Mouse (Mus musculus): ENCODE results near the gene Ythdc1. TPM values are rescaled to one million over a fixed set of nuclear protein-coding genes. Genes with fewer than 3 reads are reported as not detected.
"Not testable (repeated sequence)": the region's sequence is repeated elsewhere in the genome, so short reads cannot be mapped to it uniquely, and the experiment has no call there.

Ythdc1 gene
- total and polyA plus RNA-seq, 3 experiments: 40.0 to 116 (median 64.9) TPM

GRCm38 (mm10) chr5:86792807-86793206 lies 11.2 kb upstream of the Ythdc1 start:
- H3K4me1 ChIP-seq (ENCODE audit: control insufficient read depth in 1 of 2, insufficient read depth in 2 of 2): peaks cover 0 to 3% of the 10 kb centered on the region in 2 experiments; a peak in 1 of 4 replicates
- H3K4me3 ChIP-seq (replicated peaks in 1 of 3; ENCODE audit: low read depth in 2 of 3, low read length in 2 of 3, poor library complexity in 1 of 3): no peak overlapping the region
- no peaks in the 10 kb centered on the region for H3K79me2 ChIP-seq (replicated peaks; ENCODE audit: control insufficient read depth, extremely low read depth, insufficient read depth, poor library complexity, severe bottlenecking)
- H3K27ac ChIP-seq (ENCODE audit: insufficient read depth, low read depth): no peak overlapping the region
- no peaks in the 10 kb centered on the region for H3K9me3 ChIP-seq (replicated peaks; ENCODE audit: low read length)
- TF ChIP-seq KAT2A (IDR thresholded peaks at IDR 0.05; ENCODE audit: insufficient replicate concordance, low read length): no peak
- no peak for TF ChIP-seq MEF2A (IDR thresholded peaks at IDR 0.05; ENCODE audit: borderline replicate concordance, low read depth, low read length)
- no peak for TF ChIP-seq MAFK (IDR thresholded peaks at IDR 0.05; ENCODE audit: insufficient replicate concordance, low read length)
- no peak for TF ChIP-seq RCOR1 (conservative IDR thresholded peaks at IDR 0.05; ENCODE audit: low read depth, low read length)
- no peak for TF ChIP-seq RAD21 (IDR thresholded peaks at IDR 0.05; ENCODE audit: low read depth, low read length)
- TF ChIP-seq ETS1 (conservative IDR thresholded peaks at IDR 0.05; ENCODE audit: low read depth, low read length): no peak
- no peak for TF ChIP-seq CHD1 (IDR thresholded peaks at IDR 0.05; ENCODE audit: low read depth, low read length)
- TF ChIP-seq UBTF (IDR thresholded peaks at IDR 0.05; ENCODE audit: low read depth, low read length): no peak
- no peak for TF ChIP-seq IRF4 (IDR thresholded peaks at IDR 0.05; ENCODE audit: low read depth, low read length)
- no peak for TF ChIP-seq EP300 (IDR thresholded peaks at IDR 0.05; ENCODE audit: low read length)
- TF ChIP-seq MXI1 (IDR thresholded peaks at IDR 0.05; ENCODE audit: low read depth, low read length): no peak
- no peak for TF ChIP-seq USF1 (IDR thresholded peaks at IDR 0.05; ENCODE audit: low read depth, low read length)
- TF ChIP-seq POLR2AphosphoS2 (IDR thresholded peaks at IDR 0.05; ENCODE audit: low read depth, low read length): no peak
- no peak for TF ChIP-seq E2F4 (IDR thresholded peaks at IDR 0.05; ENCODE audit: insufficient replicate concordance, low read depth, low read length)
- TF ChIP-seq MYC (IDR thresholded peaks at IDR 0.05; ENCODE audit: low read depth, low read length): no peak
- no peak for TF ChIP-seq USF2 (conservative IDR thresholded peaks at IDR 0.05; ENCODE audit: low read depth, low read length)
- no peak for TF ChIP-seq POLR2A (IDR thresholded peaks at IDR 0.05; ENCODE audit: low read depth, low read length)
- no peak for TF ChIP-seq ELF1 (IDR thresholded peaks at IDR 0.05; ENCODE audit: low read depth, low read length)
- H3K4me2 ChIP-seq (ENCODE audit: insufficient read depth, low read depth, poor library complexity, severe bottlenecking): no peak overlapping the region
- dilution Hi-C loops (cut with MboI; ENCODE audit: extremely low pct_ligation_motif_present, extremely low pct_unique_long_range_greater_than_20kb, low sequenced_read_pairs) (no loop called here), in situ Hi-C loops (cut with MboI; ENCODE audit: low pct_ligation_motif_present, low pct_unique_long_range_greater_than_20kb, low sequenced_read_pairs) (no loop called here)
- H3K36me3 ChIP-seq (replicated peaks in 1 of 2; ENCODE audit: control insufficient read depth in 1 of 2, insufficient read depth in 1 of 2, low read length in 1 of 2): no peaks in the 10 kb centered on the region
- peaks cover 3% of the 10 kb centered on the region for H3K27me3 ChIP-seq (replicated peaks)
- H3K9ac ChIP-seq (ENCODE audit: insufficient read depth, low read depth): no peak overlapping the region
- no peak for DNase-seq (ENCODE audit: extremely low read depth)

GRCm38 (mm10) chr5:86816795-86817194 lies 12.8 kb downstream of the Ythdc1 start:
- no peak for TF ChIP-seq BHLHE40 (IDR thresholded peaks at IDR 0.05; ENCODE audit: low read depth, low read length)
- no peak for TF ChIP-seq GABPA (IDR thresholded peaks at IDR 0.05; ENCODE audit: insufficient replicate concordance, low read depth, low read length)
- TF ChIP-seq NELFE (IDR thresholded peaks at IDR 0.05; ENCODE audit: low read depth, low read length): no peak
- TF ChIP-seq POLR2A (IDR thresholded peaks at IDR 0.05; ENCODE audit: low read depth, low read length): no peak
- no peak for TF ChIP-seq MYC (IDR thresholded peaks at IDR 0.05; ENCODE audit: low read depth, low read length)
- no peak for TF ChIP-seq IRF4 (IDR thresholded peaks at IDR 0.05; ENCODE audit: low read depth, low read length)
- no peak for TF ChIP-seq EP300 (IDR thresholded peaks at IDR 0.05; ENCODE audit: low read length)
- TF ChIP-seq MAFK (IDR thresholded peaks at IDR 0.05; ENCODE audit: insufficient replicate concordance, low read length): no peak
- TF ChIP-seq ZKSCAN1 (IDR thresholded peaks at IDR 0.05; ENCODE audit: borderline replicate concordance, low read depth, low read length): no peak
- TF ChIP-seq KAT2A (IDR thresholded peaks at IDR 0.05; ENCODE audit: insufficient replicate concordance, low read length): no peak
- in situ Hi-C loops (cut with MboI; ENCODE audit: low pct_ligation_motif_present, low pct_unique_long_range_greater_than_20kb, low sequenced_read_pairs) (no loop called here), dilution Hi-C loops (cut with MboI; ENCODE audit: extremely low pct_ligation_motif_present, extremely low pct_unique_long_range_greater_than_20kb, low sequenced_read_pairs) (no loop called here)
- Histone ChIP-seq H3K4me3 (replicated peaks in 1 of 3; ENCODE audit: low read depth in 2 of 3, low read length in 2 of 3, poor library complexity in 1 of 3) (no peak overlapping the region), H3K36me3 (replicated peaks in 1 of 2; ENCODE audit: control insufficient read depth in 1 of 2, insufficient read depth in 1 of 2, low read length in 1 of 2) (peaks cover 15 to 58% of the 10 kb centered on the region in 2 experiments), H3K9ac (ENCODE audit: insufficient read depth, low read depth) (no peak overlapping the region), H3K9me3 (replicated peaks; ENCODE audit: low read length) (no peaks in the 10 kb centered on the region), H3K27ac (ENCODE audit: insufficient read depth, low read depth) (no peak overlapping the region; the same call in 1 of the 2 replicates), H3K4me1 (ENCODE audit: control insufficient read depth in 1 of 2, insufficient read depth in 2 of 2) (peaks cover 0 to 4% of the 10 kb centered on the region in 2 experiments; a peak in 2 of 4 replicates), H3K4me2 (ENCODE audit: insufficient read depth, low read depth, poor library complexity, severe bottlenecking) (no peak overlapping the region), H3K79me2 (replicated peaks; ENCODE audit: control insufficient read depth, extremely low read depth, insufficient read depth, poor library complexity, severe bottlenecking) (peaks cover 33% of the 10 kb centered on the region), H3K27me3 (replicated peaks) (no peaks in the 10 kb centered on the region)
- DNase-seq (ENCODE audit: extremely low read depth): no peak

GRCm38 (mm10) chr5:86836378-86836777 lies 32.4 kb downstream of the Ythdc1 start:
- H3K79me2 ChIP-seq (replicated peaks; ENCODE audit: control insufficient read depth, extremely low read depth, insufficient read depth, poor library complexity, severe bottlenecking); H3K27me3 ChIP-seq (replicated peaks); H3K4me3 ChIP-seq (replicated peaks in 1 of 3; ENCODE audit: low read depth in 2 of 3, low read length in 2 of 3, poor library complexity in 1 of 3); H3K27ac ChIP-seq (ENCODE audit: insufficient read depth, low read depth); H3K9ac ChIP-seq (ENCODE audit: insufficient read depth, low read depth); DNase-seq (ENCODE audit: extremely low read depth); dilution Hi-C loops (cut with MboI; ENCODE audit: extremely low pct_ligation_motif_present, extremely low pct_unique_long_range_greater_than_20kb, low sequenced_read_pairs); in situ Hi-C loops (cut with MboI; ENCODE audit: low pct_ligation_motif_present, low pct_unique_long_range_greater_than_20kb, low sequenced_read_pairs); H3K9me3 ChIP-seq (replicated peaks; ENCODE audit: low read length); H3K4me2 ChIP-seq (ENCODE audit: insufficient read depth, low read depth, poor library complexity, severe bottlenecking): not testable (repeated sequence)
- Histone ChIP-seq H3K4me1 (ENCODE audit: control insufficient read depth in 1 of 2, insufficient read depth in 2 of 2) (peaks cover 0 to 14% of the 10 kb centered on the region in 2 experiments; a peak in 2 of 4 replicates), H3K36me3 (replicated peaks in 1 of 2; ENCODE audit: control insufficient read depth in 1 of 2, insufficient read depth in 1 of 2, low read length in 1 of 2) (peaks cover 14 to 40% of the 10 kb centered on the region in 2 experiments)

Measured in CH12.LX (cell line).